Mouse (Mus musculus) bone marrow macrophage, adult 2 months (primary cell): ENCODE data around the gene Gm37419.

Experiments used
- CTCF ChIP-seq: IDR thresholded peaks from 2 replicates; pipeline ENCODE4 v1.5.1; 2012; ENCODE audit warnings: low read depth, mild to moderate bottlenecking, low read length, moderate library complexity
- POLR2A ChIP-seq: IDR thresholded peaks from 2 replicates; pipeline ENCODE4 v1.6.1; 2012; ENCODE audit warnings: mild to moderate bottlenecking, low read depth, low read length, borderline replicate concordance

DNA sequence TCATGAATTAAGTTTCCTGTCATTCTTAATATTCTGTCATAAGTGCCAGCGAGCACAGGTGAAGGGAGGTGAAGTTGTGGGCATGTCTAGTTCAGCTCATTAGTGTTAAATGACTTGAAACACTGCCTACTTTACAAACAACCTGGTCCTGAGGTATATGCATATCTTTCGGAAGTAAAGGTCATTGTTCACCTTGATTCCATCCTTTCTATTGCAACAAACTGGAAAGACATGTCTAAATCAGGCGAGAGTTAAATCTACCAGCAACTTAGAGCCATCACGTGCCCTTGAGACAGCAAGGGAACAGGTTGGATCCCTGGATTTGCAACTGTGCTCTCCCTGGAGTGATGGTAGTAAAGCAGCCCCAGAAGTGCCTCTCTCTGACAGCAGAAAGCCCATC, 34.3 kb downstream of the Gm37419 start:
- TF ChIP-seq CTCF (no peak), POLR2A (no peak)
